Mouse (Mus musculus): ENCODE results near the gene Faah.

DNA sequence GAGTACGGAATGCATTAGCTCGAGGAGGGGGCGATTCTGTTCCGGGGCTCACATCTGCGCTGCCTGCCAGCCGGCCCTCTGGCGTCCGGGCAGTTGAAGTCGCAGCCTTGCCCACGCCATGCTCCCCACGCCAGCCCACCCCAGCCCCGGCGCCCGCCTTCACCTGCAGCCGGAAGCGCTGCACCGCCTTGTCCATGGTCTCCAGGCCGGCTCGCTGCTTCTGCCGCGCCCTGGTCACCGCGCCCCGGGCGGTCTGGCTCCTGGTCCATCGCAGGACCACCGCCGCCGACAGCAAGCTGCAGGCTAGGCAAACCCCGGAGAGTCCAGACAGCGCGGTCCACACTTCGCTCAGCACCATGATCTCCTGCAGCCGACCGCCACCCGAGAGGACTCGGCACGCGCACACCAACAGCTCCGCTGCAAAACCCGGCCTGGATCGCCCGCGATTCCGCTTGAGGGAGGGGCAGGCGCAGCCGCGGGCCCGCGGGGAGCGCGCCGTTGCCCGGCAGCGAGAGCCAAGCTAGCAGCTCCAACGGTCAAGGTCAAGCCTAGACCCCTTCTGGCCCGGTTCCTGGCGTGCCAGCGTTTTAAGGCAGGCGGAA is 325 bp downstream of the Faah start:
- TF ChIP-seq POLR2A (IDR thresholded peaks at IDR 0.05; ENCODE audit: insufficient read depth, low read depth, low read length), result no peak
- TF ChIP-seq CTCF (IDR thresholded peaks at IDR 0.05), result no peak
